Mouse (Mus musculus) C2C12 (cell line): ENCODE measurements around the gene Slc28a3. TPM values are rescaled to one million over a fixed set of nuclear protein-coding genes. Genes with fewer than 3 reads are reported as not detected.

Source experiments
- H3K27me3 ChIP-seq: one replicate; pipeline ENCODE4 v1.6.1; 2011; ENCODE audit not compliant: control insufficient read depth, insufficient read depth, insufficient read length
- H3K36me3 ChIP-seq: one replicate; pipeline ENCODE4 v1.6.1; 2011; ENCODE audit not compliant: control insufficient read depth, insufficient read depth
- H3K4me3 ChIP-seq: one replicate; pipeline ENCODE4 v1.5.1; 2011; ENCODE audit warnings: mild to moderate bottlenecking, control low read depth; ENCODE audit not compliant: poor library complexity, insufficient read depth, severe bottlenecking
- H3K79me2 ChIP-seq: one replicate; pipeline ENCODE4 v1.6.1; 2011; ENCODE audit not compliant: control insufficient read depth, insufficient read depth
- H3K79me3 ChIP-seq: one replicate; pipeline ENCODE4 v1.6.1; 2011; ENCODE audit warnings: low read depth, control low read depth
- H3ac ChIP-seq: one replicate; pipeline ENCODE3; 2011; ENCODE audit warnings: low read depth; ENCODE audit not compliant: control insufficient read depth, insufficient read length
- CEBPB ChIP-seq: IDR thresholded peaks from one replicate; pipeline ENCODE4 v1.6.1; 2011; ENCODE audit warnings: low read depth, mild to moderate bottlenecking, control low read depth, moderate library complexity
- CTCF ChIP-seq: IDR thresholded peaks from one replicate; pipeline ENCODE4 v1.5.1; 2011; ENCODE audit not compliant: control insufficient read depth, insufficient read depth, insufficient read length
- FOSL1 ChIP-seq: IDR thresholded peaks from one replicate; pipeline ENCODE4 v1.8.0; 2011; ENCODE audit warnings: mild to moderate bottlenecking, low read length; ENCODE audit not compliant: poor library complexity, insufficient read depth, severe bottlenecking
- MAX ChIP-seq: IDR thresholded peaks from one replicate; pipeline ENCODE4 v1.6.1; 2011; ENCODE audit warnings: mild to moderate bottlenecking, control low read depth
- MYOD1 ChIP-seq: IDR thresholded peaks from one replicate; pipeline ENCODE4 v1.6.1; 2011; ENCODE audit warnings: low read depth; ENCODE audit not compliant: control insufficient read depth, insufficient read length
- MYOG ChIP-seq: IDR thresholded peaks from one replicate; pipeline ENCODE4 v1.6.1; 2011; ENCODE audit not compliant: control insufficient read depth, insufficient read length; ENCODE audit errors: extremely low read depth
- USF1 ChIP-seq: IDR thresholded peaks from one replicate; pipeline ENCODE4 v1.6.1; 2011; ENCODE audit warnings: low read depth, mild to moderate bottlenecking, control low read depth, moderate library complexity
- polyA plus RNA-seq: library from polyadenylated mRNA; unstranded; fragments of >200 nt; fragmentation: generic; extraction: Trizol; gene quantifications from one replicate; pipeline ENCODE4 v1.2.1, GENCODE M21; 2012; ENCODE audit warnings: missing spikeins

The Slc28a3 gene
- polyA plus RNA-seq, 1 experiment = not detected

GRCm38 (mm10) chr13:58515635-58516034 is 95.0 kb downstream of the Slc28a3 start:
- no peak overlapping the region for H3K4me3 ChIP-seq
- no peaks in the 10 kb centered on the region for H3K27me3 ChIP-seq
- TF ChIP-seq CEBPB (no peak), USF1 (no peak), MYOD1 (no peak), FOSL1 (no peak), MYOG (no peak), MAX (no peak), CTCF (no peak)
- H3K36me3 ChIP-seq = no peaks in the 10 kb centered on the region
- no peaks in the 10 kb centered on the region for H3K79me3 ChIP-seq
- no peak overlapping the region for H3ac ChIP-seq
- H3K79me2 ChIP-seq = no peaks in the 10 kb centered on the region

- Histone ChIP-seq H3ac (no peak overlapping the region), H3K36me3 (no peaks in the 10 kb centered on the region), H3K27me3 (no peaks in the 10 kb centered on the region), H3K4me3 (no peak overlapping the region), H3K79me3 (no peaks in the 10 kb centered on the region), H3K79me2 (no peaks in the 10 kb centered on the region)
- no peak for TF ChIP-seq MYOD1
Measured at GRCm38 (mm10) chr13:58514147-58514727, 96.4 kb downstream of the Slc28a3 start.

GRCm38 (mm10) chr13:58511926-58512325 is 98.8 kb downstream of the Slc28a3 start:
- H3K79me3 ChIP-seq = no peaks in the 10 kb centered on the region
- H3K36me3 ChIP-seq = no peaks in the 10 kb centered on the region
- H3ac ChIP-seq = no peak overlapping the region
- no peak overlapping the region for H3K4me3 ChIP-seq
- TF ChIP-seq MAX (no peak), CTCF (no peak), MYOD1 (no peak)
- H3K79me2 ChIP-seq = no peaks in the 10 kb centered on the region
- no peaks in the 10 kb centered on the region for H3K27me3 ChIP-seq

GRCm38 (mm10) chr13:58511248-58511647 is 99.4 kb downstream of the Slc28a3 start:
- no peaks in the 10 kb centered on the region for H3K36me3 ChIP-seq
- H3ac ChIP-seq = no peak overlapping the region
- TF ChIP-seq MYOG (no peak), USF1 (no peak), CTCF (no peak), MYOD1 (no peak), MAX (no peak), CEBPB (no peak)
- H3K4me3 ChIP-seq = no peak overlapping the region
- no peaks in the 10 kb centered on the region for H3K27me3 ChIP-seq
- H3K79me3 ChIP-seq = no peaks in the 10 kb centered on the region
- H3K79me2 ChIP-seq = no peaks in the 10 kb centered on the region

GRCm38 (mm10) chr13:58509241-58509640 is 101.4 kb downstream of the Slc28a3 start:
- H3K79me2 ChIP-seq = no peaks in the 10 kb centered on the region
- H3K36me3 ChIP-seq = no peaks in the 10 kb centered on the region
- H3K79me3 ChIP-seq = no peaks in the 10 kb centered on the region
- TF ChIP-seq FOSL1 (no peak), MAX (no peak), USF1 (no peak), MYOD1 (no peak), CEBPB (no peak)
- H3K4me3 ChIP-seq = no peak overlapping the region
- H3ac ChIP-seq = no peak overlapping the region
- H3K27me3 ChIP-seq = no peaks in the 10 kb centered on the region

- Histone ChIP-seq H3K79me3 (no peaks in the 10 kb centered on the region), H3K27me3 (no peaks in the 10 kb centered on the region), H3K36me3 (no peaks in the 10 kb centered on the region), H3K79me2 (no peaks in the 10 kb centered on the region), H3ac (no peak overlapping the region), H3K4me3 (no peak overlapping the region)
- TF ChIP-seq FOSL1 (no peak), MYOD1 (no peak), USF1 (no peak), MYOG (no peak), CEBPB (no peak), CTCF (no peak), MAX (no peak)
Measured at GRCm38 (mm10) chr13:58503610-58504009, 107.1 kb downstream of the Slc28a3 start.

GRCm38 (mm10) chr13:58497809-58498208 is 112.9 kb downstream of the Slc28a3 start:
- no peak overlapping the region for H3ac ChIP-seq
- H3K79me3 ChIP-seq = no peaks in the 10 kb centered on the region
- no peaks in the 10 kb centered on the region for H3K27me3 ChIP-seq
- no peaks in the 10 kb centered on the region for H3K36me3 ChIP-seq
- H3K4me3 ChIP-seq = no peak overlapping the region
- no peaks in the 10 kb centered on the region for H3K79me2 ChIP-seq
- no peak for TF ChIP-seq USF1
- TF ChIP-seq FOSL1 = no peak
- no peak for TF ChIP-seq CEBPB
- no peak for TF ChIP-seq MAX
- no peak for TF ChIP-seq CTCF
- no peak for TF ChIP-seq MYOG
- no peak for TF ChIP-seq MYOD1

Other genes with a start within 250 kb of the Slc28a3 start
- gene 2210016F16Rik, start 225.7 kb downstream of the Slc28a3 start, polyA plus RNA-seq = 3.4 TPM
- 5.9 TPM for gene Rmi1, start 208.6 kb downstream of the Slc28a3 start, polyA plus RNA-seq
- gene Hnrnpk, start 207.5 kb downstream of the Slc28a3 start, polyA plus RNA-seq = 370 TPM
- gene Ntrk2, start 195.7 kb upstream of the Slc28a3 start, polyA plus RNA-seq = not detected